Mouse (Mus musculus): ENCODE measurements around the gene Col23a1. TPM values are rescaled to one million over a fixed set of nuclear protein-coding genes. Genes with fewer than 3 reads are reported as not detected.

Col23a1 gene
- total RNA-seq, 2 experiments from 2014 or later, result 0.60 to 1.2 TPM

DNA sequence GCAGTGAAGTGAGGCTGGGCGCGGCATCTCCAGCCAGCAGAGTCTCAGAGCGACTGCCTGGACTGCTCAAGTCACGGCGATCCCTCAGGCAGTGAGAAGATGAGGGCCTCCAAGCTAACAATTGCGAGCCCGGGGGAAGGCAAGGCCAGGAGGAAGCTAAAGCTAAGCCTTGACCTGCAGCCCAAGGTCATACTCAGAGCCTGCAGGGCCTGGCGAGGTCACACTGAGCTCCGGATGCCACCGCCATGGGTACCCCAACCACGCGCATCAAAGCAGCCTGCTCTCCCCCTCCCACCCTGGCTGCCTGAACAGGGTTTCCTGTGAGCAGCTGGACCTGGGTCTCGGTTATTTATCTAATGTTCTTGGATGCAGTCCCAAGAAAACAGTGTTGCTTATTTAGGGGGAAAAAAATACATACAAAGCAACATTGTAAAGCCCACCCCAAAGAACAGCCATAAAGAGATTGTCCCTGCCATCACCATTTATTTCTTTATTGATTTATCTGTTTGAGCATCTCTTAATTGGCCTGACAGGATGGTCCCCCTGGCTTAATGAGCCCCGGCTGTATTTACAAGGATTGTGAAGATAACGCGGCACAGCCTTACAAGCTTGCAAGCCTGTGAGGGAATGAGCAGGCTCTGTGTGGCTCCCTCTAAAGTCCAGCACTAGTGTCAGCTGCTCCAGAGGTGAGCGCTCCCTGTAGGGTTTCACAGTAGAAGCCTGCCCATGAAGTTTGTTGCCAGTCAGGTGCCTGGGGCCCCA is 180.8 kb downstream of the Col23a1 start:
- no peak for ATAC-seq (ENCODE audit: poor library complexity, severe bottlenecking)

- ATAC-seq (ENCODE audit: poor library complexity, severe bottlenecking), result no peak
Observed at GRCm38 (mm10) chr11:51473686-51474085, 184.0 kb downstream of the Col23a1 start.

DNA sequence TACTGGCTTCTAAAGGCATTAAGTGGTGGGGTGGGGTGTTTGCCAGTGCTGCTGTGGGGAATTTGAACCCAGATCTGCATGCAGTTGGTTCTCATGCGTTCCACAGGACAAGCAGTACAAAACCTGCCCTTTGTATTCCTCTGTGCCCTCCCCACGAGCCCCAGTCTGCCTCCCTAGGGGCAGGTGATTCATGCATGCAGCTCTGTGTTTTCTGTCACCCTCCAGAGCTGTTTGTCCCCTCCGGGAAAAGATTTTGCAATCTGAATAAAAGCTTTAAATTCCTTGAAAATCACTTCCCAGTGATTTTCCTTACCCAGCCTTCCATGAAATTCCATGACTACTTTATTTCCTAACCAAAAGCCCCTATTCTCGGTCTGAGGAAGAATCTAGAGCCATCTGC is 186.8 kb downstream of the Col23a1 start:
- no peak for ATAC-seq (ENCODE audit: poor library complexity, severe bottlenecking)

- no peak for ATAC-seq (ENCODE audit: poor library complexity, severe bottlenecking)
Observed at GRCm38 (mm10) chr11:51477571-51477970, 187.9 kb downstream of the Col23a1 start.

DNA sequence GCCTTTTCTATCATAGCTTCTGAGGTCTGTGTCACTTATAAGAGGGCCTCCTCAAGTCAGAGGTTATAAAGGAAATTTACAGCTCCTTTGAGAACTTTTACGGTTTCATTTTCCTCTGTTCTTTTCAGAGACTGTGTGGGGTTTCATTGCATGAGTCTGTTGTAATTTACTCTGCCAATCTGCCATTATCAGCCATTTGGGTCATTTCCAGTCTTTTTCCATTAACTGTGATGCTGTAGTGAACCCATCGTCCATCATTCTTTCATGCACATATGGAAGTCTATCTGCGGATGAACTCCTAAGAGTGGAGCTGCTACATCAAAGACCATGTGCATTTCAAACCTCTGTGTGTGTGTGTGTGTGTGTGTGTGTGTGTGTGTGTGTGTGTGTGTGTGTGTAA is 192.5 kb downstream of the Col23a1 start:
- no peak for ATAC-seq (ENCODE audit: poor library complexity, severe bottlenecking)

DNA sequence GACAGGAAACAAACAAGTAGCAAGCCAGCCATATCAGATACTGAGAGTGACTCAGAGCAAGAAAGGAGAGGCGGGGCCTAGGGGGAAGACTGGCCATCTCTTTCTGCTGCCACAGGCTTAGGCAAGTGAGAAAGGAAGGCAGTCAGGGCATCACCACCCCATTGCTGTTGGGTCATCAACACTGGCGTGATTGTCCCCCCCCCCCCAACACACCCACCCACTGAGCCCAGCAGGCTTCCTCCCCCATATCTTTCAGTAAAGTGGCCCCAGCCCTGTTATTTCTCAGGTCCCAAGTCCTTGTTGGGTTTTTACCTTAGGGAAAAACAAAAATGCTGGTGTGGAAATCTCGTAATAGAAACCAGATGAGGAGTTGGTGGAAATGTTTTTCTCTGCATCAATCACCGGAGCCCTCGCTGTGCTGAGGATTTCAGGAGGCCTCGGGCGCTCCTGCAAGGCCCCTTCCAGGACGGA is 195.4 kb downstream of the Col23a1 start:
- no peak for ATAC-seq (ENCODE audit: poor library complexity, severe bottlenecking)

- ATAC-seq (ENCODE audit: poor library complexity, severe bottlenecking), result no peak
Observed at GRCm38 (mm10) chr11:51485775-51486464, 196.2 kb downstream of the Col23a1 start.

DNA sequence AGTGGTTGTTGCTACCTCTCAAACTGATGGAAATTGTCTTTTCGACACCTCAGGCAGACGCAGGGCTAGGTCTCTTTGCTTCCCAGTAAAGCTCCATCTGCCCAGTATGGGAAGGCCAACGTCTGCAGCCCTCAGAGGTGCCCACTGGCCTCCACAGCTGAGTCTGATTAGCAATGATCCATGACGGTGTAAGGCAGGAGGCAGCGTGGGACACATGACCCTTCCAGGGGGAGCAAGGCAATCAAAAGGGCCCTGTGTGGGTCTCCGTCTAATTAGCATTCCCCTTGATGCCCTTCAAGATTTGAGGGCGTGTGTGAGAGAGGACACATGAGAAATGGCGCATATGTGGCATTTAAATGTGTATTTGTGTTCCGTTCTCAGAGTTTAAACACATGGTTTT is 199.1 kb downstream of the Col23a1 start:
- no peak for ATAC-seq (ENCODE audit: poor library complexity, severe bottlenecking)

DNA sequence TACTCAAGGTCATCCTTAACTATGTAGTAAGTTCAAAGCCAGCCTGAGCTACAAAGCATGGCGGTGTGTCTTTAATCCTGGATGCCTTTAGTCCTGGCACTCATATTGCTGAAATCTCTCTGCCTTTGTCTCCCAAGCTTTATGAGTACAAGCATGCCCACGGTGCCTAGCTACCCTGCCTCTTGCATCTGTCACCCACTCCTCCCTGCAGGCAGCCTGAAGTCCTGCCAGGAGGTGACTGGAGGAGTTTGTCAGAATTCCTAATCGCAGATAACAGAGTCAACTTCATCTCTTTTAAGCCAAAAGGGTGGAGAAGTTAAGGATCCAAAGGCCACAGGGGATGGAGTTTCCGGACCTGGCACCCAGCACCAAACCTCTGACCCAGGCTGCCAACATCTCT is 203.7 kb downstream of the Col23a1 start:
- no peak for ATAC-seq (ENCODE audit: poor library complexity, severe bottlenecking)

- ATAC-seq (ENCODE audit: poor library complexity, severe bottlenecking), result no peak
Observed at GRCm38 (mm10) chr11:51494178-51494577, 204.5 kb downstream of the Col23a1 start.

- no peak for ATAC-seq (ENCODE audit: poor library complexity, severe bottlenecking)
Observed at GRCm38 (mm10) chr11:51499776-51500175, 210.1 kb downstream of the Col23a1 start.

- ATAC-seq (ENCODE audit: poor library complexity, severe bottlenecking), result no peak
Observed at GRCm38 (mm10) chr11:51502431-51502851, 212.7 kb downstream of the Col23a1 start.

DNA sequence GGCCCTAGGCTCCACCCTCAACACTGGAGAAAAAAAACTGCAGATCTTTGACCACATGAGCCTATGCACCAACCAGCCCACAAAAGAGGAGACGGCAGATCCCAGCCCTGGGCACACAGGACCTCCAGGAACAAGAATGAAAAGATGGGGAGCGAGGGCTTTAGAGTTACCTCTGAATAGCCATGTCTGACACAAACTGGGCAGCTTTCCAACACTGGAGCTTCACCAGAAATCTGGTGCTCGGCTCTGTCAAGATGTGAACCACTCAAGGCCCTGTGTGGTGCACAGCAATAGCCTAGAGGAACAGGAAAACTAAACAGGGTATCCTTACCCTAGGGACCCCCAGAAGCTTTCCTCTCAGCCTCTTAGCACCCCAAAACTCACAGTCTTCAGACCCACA is 215.2 kb downstream of the Col23a1 start:
- no peak for ATAC-seq (ENCODE audit: poor library complexity, severe bottlenecking)

DNA sequence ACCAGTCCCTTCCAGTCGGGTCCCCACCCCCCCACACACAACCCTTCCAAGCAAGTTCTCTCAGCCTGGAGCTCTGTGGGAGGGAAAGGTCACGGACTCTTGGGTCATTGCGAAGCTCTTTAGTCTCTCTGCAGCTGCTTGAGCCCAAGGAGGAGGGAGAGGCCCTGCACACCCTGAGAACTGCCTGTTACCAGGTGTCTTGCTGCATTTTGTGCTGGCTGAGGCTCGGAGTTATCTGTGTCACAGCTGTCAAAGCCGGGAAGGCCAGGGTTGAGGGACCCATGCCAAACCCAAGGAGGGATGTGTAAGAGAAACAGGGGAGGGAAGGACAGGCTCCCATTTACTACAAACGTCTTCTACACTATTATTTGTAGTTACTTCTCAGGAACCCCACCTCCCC is 218.3 kb downstream of the Col23a1 start:
- ATAC-seq (ENCODE audit: poor library complexity, severe bottlenecking), result no peak

- ATAC-seq (ENCODE audit: poor library complexity, severe bottlenecking), result no peak
Observed at GRCm38 (mm10) chr11:51509211-51509610, 219.5 kb downstream of the Col23a1 start.

DNA sequence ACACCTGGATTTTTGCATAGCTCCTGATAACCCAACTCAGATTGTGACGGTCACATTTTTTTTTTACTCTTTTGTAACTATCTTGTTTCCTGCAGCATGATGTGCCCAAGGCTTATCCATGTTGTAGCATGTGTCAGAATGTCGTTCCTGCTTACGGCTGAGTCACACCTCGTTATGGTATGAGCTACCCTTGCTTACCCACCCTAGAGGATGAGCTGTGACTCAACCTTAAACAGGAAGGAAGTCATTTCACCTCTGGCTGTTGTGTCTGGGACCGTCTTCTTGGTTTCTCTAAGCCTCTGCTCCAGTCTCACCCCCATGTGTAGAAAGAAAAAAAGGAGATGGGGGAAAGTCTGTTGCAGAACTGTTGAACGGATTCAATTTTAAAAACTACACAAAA is 223.3 kb downstream of the Col23a1 start:
- ATAC-seq (ENCODE audit: poor library complexity, severe bottlenecking), result peak; percentile 84

GRCm38 (mm10) chr11:51515346-51515745 is 225.6 kb downstream of the Col23a1 start:
- ATAC-seq (ENCODE audit: poor library complexity, severe bottlenecking), result no peak

GRCm38 (mm10) chr11:51518100-51518499 is 228.4 kb downstream of the Col23a1 start:
- no peak for ATAC-seq (ENCODE audit: poor library complexity, severe bottlenecking)

- no peak for ATAC-seq (ENCODE audit: poor library complexity, severe bottlenecking)
Observed at GRCm38 (mm10) chr11:51518585-51518984, 228.9 kb downstream of the Col23a1 start.

DNA sequence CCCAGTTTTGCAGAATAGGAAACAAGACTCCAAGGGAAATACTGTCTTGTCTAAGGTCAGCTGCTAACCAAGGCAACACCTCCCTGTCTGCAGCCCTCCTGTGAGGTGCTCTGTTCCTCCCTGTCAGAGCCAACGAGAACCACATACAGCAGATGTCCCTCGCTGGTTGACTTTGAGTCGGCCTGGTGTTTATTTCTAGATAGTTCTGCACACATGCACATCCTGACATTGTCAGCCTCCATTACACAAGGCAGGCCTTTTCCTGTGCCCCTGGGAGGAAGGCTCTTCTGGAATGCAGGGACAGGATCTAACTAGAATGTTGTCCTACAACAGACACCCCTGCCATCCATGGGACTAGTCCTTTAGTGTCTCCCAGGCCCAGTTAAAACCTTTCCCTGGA is 231.7 kb downstream of the Col23a1 start:
- ATAC-seq (ENCODE audit: poor library complexity, severe bottlenecking), result no peak

GRCm38 (mm10) chr11:51523215-51523614 is 233.5 kb downstream of the Col23a1 start:
- peak; percentile 43; the same call in 1 of the 2 replicates for ATAC-seq (ENCODE audit: poor library complexity, severe bottlenecking)

GRCm38 (mm10) chr11:51523625-51524024 is 233.9 kb downstream of the Col23a1 start:
- ATAC-seq (ENCODE audit: poor library complexity, severe bottlenecking), result no peak
